Mouse (Mus musculus) intestine, embryonic 16.5 days (tissue): ENCODE data around the gene Tagln. TPM values are rescaled to one million over a fixed set of nuclear protein-coding genes. Genes with fewer than 3 reads are reported as not detected.
A peak's percentile ranks its signal among the peaks of the same experiment; 100 is the strongest.

Experiments
- ATAC-seq: fragments of 200-750 bp; cut with Nextera tagmentation; 2 replicates; pipeline ENCODE4 v1.8.0; 2017; ENCODE audit warnings: moderate TSS enrichment, moderate library complexity
- H3K27ac ChIP-seq: fragments of 300-500 bp; sonication (generic); 2 replicates; pipeline ENCODE4 v1.5.1; 2014; ENCODE audit warnings: mild to moderate bottlenecking, low read length
- H3K27me3 ChIP-seq: fragments of 300-500 bp; sonication (generic); replicated peaks from 2 replicates; pipeline ENCODE4 v1.6.1; 2014; ENCODE audit warnings: low read length, control low read depth, mixed read lengths; ENCODE audit not compliant: control insufficient read depth, insufficient read depth
- H3K36me3 ChIP-seq: fragments of 300-500 bp; sonication (generic); 2 replicates; pipeline ENCODE4 v1.6.1; 2014; ENCODE audit warnings: low read length, control low read depth; ENCODE audit not compliant: control insufficient read depth, insufficient read depth
- H3K4me1 ChIP-seq: fragments of 300-500 bp; sonication (generic); 2 replicates; pipeline ENCODE4 v1.6.1; 2014; ENCODE audit warnings: low read length, control low read depth, mixed read lengths; ENCODE audit not compliant: control insufficient read depth, insufficient read depth
- H3K4me2 ChIP-seq: fragments of 300-500 bp; sonication (generic); 2 replicates; pipeline ENCODE4 v1.6.1; 2014; ENCODE audit warnings: low read depth, low read length, control low read depth
- H3K4me3 ChIP-seq: fragments of 300-500 bp; sonication (generic); 2 replicates; pipeline ENCODE4 v1.5.1; 2014; ENCODE audit warnings: mild to moderate bottlenecking, low read length
- H3K9ac ChIP-seq: fragments of 300-500 bp; sonication (generic); 2 replicates; pipeline ENCODE4 v1.6.1; 2014; ENCODE audit warnings: low read depth, low read length
- H3K9me3 ChIP-seq: fragments of 300-500 bp; sonication (generic); 2 replicates; pipeline ENCODE4 v1.6.1; 2016; ENCODE audit warnings: low read length, control low read depth; ENCODE audit not compliant: control insufficient read depth
- WGBS: fragments of 180-500 bp; shearing (Covaris S2); extraction: QIAGEN DNeasy Blood & Tissue Kit; methylation state at CpG from one replicate; pipeline ENCODE4 v1.1.7; 2014; 5-methylcytosine and 5-hydroxymethylcytosine counted together
- polyA plus RNA-seq: library from polyadenylated mRNA; unstranded; fragments of >200 nt; fragmentation: Nextera tagmentation; extraction: Ambion mirVana; gene quantifications from 2 replicates; pipeline ENCODE4 v1.2.1, GENCODE M21; 2015

Tagln gene
- 390 and 404 TPM in 2 replicates for polyA plus RNA-seq

DNA sequence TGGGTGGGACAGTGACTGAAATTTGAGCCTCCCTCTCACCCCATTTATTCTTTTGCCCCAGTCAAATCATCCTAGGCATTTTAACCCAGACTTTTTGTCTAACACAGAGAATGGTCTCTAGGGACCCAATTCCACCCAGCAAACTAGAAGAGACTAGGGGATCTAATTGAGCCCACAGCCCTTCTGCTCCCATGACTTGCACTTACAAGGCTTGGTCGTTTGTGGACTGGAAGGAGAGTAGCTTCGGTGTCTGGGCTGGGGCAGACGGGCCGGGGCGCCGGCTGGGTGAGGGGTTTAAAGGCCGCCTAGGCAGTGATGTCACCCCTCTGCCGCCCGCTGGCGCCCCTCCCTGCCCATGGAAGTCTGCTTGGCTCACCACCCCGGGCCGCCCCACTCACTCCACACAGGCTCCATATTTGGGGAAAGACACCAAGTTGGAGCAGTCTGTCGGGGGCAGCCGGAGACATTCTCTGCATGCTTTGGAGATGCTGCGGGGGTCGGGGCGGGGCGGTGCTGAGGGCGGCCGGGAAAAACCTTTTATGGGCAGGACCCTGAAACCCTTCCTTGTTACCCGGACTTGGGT is at the start of gene Tagln:
TSS of gene Tagln (minus strand) at position 431 of the 583 bp plus-strand sequence.
- Histone ChIP-seq H3K4me1 (peaks cover 15% of the 10 kb centered on the region), H3K4me3 (peak within 1 kb of the TSS; percentile 40), H3K27ac (peak within 1 kb of the TSS; percentile 82), H3K27me3 (no peaks in the 10 kb centered on the region), H3K9me3 (no peaks in the 10 kb centered on the region), H3K36me3 (0 out of 2 replicates have a peak, but pooled peaks cover 16% of the 10 kb centered on the region), H3K9ac (peak within 1 kb of the TSS; percentile 57), H3K4me2 (peak within 1 kb of the TSS; percentile 42)
- ATAC-seq: peak; percentile 73
- 8% methylated on average over 21 of the region's 21 CpGs for WGBS

DNA sequence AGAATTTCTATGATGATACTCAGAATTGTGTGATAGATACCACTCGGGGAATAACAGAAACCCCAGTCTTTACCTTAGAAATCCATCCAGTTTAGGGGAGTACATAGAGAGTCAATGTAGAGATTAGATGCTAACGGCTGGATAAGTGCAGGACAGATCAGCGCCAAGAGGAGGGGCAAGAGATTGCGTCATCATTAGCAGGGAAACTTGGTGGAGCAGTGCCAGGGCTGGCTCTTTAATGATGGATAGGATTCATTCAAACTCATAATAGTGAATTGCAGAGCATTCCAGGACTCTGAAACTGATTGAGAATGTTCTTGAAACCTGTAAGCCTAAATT is 49.3 kb upstream of the Tagln start:
- H3K27ac ChIP-seq: peak overlapping the region; percentile 94
- peak overlapping the region; percentile 78 for H3K4me2 ChIP-seq
- H3K4me3 ChIP-seq: peak overlapping the region; percentile 93
- H3K4me1 ChIP-seq: peaks cover 14% of the 10 kb centered on the region
- under 1% methylated on average over 4 of the region's 4 CpGs for WGBS
- H3K9ac ChIP-seq: peak overlapping the region; percentile 95
- no peaks in the 10 kb centered on the region for H3K9me3 ChIP-seq
- ATAC-seq: peak; percentile 69
- no peaks in the 10 kb centered on the region for H3K27me3 ChIP-seq
- H3K36me3 ChIP-seq: no peaks in the 10 kb centered on the region

- Histone ChIP-seq H3K9ac (peak overlapping the region; percentile 95), H3K27me3 (no peaks in the 10 kb centered on the region), H3K27ac (peak overlapping the region; percentile 94)
These were observed 48.8 kb upstream of the Tagln start for GRCm38 (mm10) chr9:45984409-45985228.

GRCm38 (mm10) chr9:45983676-45984408 is 48.0 kb upstream of the Tagln start:
- Histone ChIP-seq H3K9me3 (no peaks in the 10 kb centered on the region), H3K27ac (peak overlapping the region; percentile 94), H3K4me1 (peaks cover 14% of the 10 kb centered on the region), H3K4me3 (peak overlapping the region; percentile 93), H3K4me2 (peak overlapping the region; percentile 79), H3K9ac (peak overlapping the region; percentile 95), H3K27me3 (no peaks in the 10 kb centered on the region), H3K36me3 (no peaks in the 10 kb centered on the region)
- WGBS: under 1% methylated on average over 23 of the region's 23 CpGs
- peak; percentile 24 for ATAC-seq

More at GRCm38 (mm10) chr9:45984409-45985228, 48.8 kb upstream of the Tagln start:
- H3K9me3 ChIP-seq: no peaks in the 10 kb centered on the region
- peak overlapping the region; percentile 93 for H3K4me3 ChIP-seq
- H3K4me2 ChIP-seq: peak overlapping the region; percentile 79
- H3K4me1 ChIP-seq: peaks cover 14% of the 10 kb centered on the region
- ATAC-seq: peak; percentile 96
- under 1% methylated on average over 64 of the region's 76 CpGs for whole genome bisulfite sequencing
- H3K36me3 ChIP-seq: no peaks in the 10 kb centered on the region

GRCm38 (mm10) chr9:45981331-45981730 is 45.5 kb upstream of the Tagln start:
- no peak overlapping the region for H3K27ac ChIP-seq
- H3K4me2 ChIP-seq: no peak overlapping the region
- peaks cover 14% of the 10 kb centered on the region for H3K4me1 ChIP-seq
- H3K9me3 ChIP-seq: no peaks in the 10 kb centered on the region
- no peak overlapping the region for H3K9ac ChIP-seq
- H3K36me3 ChIP-seq: no peaks in the 10 kb centered on the region
- no peak overlapping the region for H3K4me3 ChIP-seq
- no peak for ATAC-seq
- H3K27me3 ChIP-seq: no peaks in the 10 kb centered on the region

DNA sequence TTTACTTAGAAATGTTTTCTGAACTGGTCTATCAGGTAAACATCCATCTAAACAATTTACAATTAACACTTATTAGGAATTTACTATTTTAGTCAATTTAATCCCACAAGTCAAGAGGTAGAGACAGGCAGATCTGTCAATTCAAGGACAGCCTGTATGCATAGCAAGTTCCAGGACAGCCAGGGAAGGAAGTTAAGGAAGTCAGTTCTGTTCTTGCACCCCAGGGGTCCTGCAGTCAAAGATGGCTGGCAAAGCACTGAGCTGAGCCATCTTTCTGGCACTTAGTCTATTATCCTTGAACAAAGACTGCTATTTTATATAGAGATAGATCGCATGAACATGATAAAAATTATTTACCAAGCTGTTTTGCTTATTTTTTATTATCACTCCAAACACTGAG is 44.8 kb upstream of the Tagln start:
- peaks cover 14% of the 10 kb centered on the region for H3K4me1 ChIP-seq
- H3K36me3 ChIP-seq: no peaks in the 10 kb centered on the region
- no peak for ATAC-seq
- H3K9me3 ChIP-seq: no peaks in the 10 kb centered on the region
- H3K4me3 ChIP-seq: no peak overlapping the region
- H3K27me3 ChIP-seq: no peaks in the 10 kb centered on the region
- H3K9ac ChIP-seq: no peak overlapping the region
- WGBS: 77% methylated on average over 1 of the region's 1 CpGs
- H3K27ac ChIP-seq: no peak overlapping the region
- no peak overlapping the region for H3K4me2 ChIP-seq

DNA sequence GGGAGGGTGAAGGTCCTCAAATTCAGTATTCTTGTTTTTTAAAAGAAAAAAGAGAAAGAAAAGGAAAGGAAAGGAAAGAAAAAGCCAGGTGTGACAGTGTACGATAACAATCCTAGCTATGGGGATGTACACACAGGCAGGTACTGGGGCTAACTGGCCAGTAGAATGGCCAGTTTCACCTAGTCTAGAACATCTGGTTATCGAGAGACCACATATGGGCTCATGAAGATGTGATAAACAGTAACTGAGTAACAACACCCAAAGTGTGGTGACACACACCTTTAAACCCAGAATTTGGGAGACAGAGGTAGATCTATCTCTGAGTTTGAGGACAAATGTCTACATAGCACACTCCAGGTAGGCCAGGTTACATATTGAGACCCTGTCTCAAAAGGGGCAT is 43.9 kb upstream of the Tagln start:
- no peaks in the 10 kb centered on the region for H3K9me3 ChIP-seq
- H3K4me2 ChIP-seq: no peak overlapping the region
- no peak overlapping the region for H3K4me3 ChIP-seq
- no peaks in the 10 kb centered on the region for H3K27me3 ChIP-seq
- H3K4me1 ChIP-seq: peaks cover 12% of the 10 kb centered on the region
- WGBS: 90% methylated on average over 2 of the region's 2 CpGs
- H3K36me3 ChIP-seq: 0 out of 2 replicates have a peak, but pooled peaks cover 3% of the 10 kb centered on the region
- no peak overlapping the region for H3K9ac ChIP-seq
- H3K27ac ChIP-seq: no peak overlapping the region
- no peak for ATAC-seq

DNA sequence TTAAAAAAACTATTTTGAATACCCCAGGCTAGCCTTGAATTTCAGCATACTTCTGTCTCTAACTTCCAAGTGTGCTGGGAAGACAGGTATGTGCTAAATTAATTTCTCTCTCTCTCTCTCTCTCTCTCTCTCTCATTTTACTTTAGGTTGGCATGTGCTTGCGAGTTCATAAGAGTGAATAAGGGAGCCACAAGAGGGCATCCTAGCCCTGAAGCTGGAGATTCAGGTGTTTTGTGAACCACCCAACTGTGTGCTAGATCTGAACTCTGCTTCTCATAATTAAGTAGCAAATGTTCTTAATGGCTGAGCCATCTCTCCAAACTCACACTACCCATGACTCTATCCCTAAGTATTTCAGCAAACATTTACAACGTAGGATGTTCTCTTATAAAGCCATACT is 41.0 kb upstream of the Tagln start:
- WGBS: 77% methylated on average over 2 of the region's 2 CpGs

DNA sequence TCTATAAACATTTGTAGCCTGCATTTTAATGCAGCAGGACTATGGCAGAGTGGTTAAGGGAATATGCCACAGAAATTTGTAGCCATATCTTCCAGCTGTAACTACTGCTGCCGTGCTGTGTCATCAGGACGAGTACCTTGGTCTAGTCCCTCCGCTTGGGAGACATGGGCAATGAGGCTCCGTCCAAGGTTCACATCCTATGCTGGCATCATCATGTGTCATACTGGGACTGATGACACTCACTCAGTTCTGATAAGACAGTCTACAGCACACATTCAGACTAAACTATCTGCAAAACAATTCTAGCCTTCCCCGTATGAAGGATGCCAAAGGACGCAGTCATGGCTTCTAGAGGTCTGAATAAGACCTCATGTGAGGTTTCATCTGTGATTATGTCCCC is 27.7 kb upstream of the Tagln start:
- H3K9ac ChIP-seq: no peak overlapping the region
- H3K27me3 ChIP-seq: no peaks in the 10 kb centered on the region
- whole genome bisulfite sequencing: 90% methylated on average over 6 of the region's 6 CpGs
- peak; percentile 50; the same call in 1 of the 2 replicates for ATAC-seq
- H3K4me2 ChIP-seq: no peak overlapping the region
- no peaks in the 10 kb centered on the region for H3K4me1 ChIP-seq
- no peaks in the 10 kb centered on the region for H3K9me3 ChIP-seq
- H3K36me3 ChIP-seq: peaks cover 11% of the 10 kb centered on the region
- no peak overlapping the region for H3K4me3 ChIP-seq
- H3K27ac ChIP-seq: no peak overlapping the region

More for the DNA sequence above, 41.0 kb upstream of the Tagln start:
- peaks cover 6% of the 10 kb centered on the region; the same call in 1 of the 2 replicates for H3K4me1 ChIP-seq
- H3K9me3 ChIP-seq: no peaks in the 10 kb centered on the region
- H3K4me2 ChIP-seq: no peak overlapping the region
- H3K36me3 ChIP-seq: peaks cover 18% of the 10 kb centered on the region
- no peak overlapping the region for H3K4me3 ChIP-seq
- no peak overlapping the region for H3K9ac ChIP-seq
- no peak for ATAC-seq
- no peaks in the 10 kb centered on the region for H3K27me3 ChIP-seq
- no peak overlapping the region for H3K27ac ChIP-seq
